Mouse (Mus musculus) gastrocnemius, adult 8-10 months (tissue): ENCODE data around the gene Epn3. TPM values are rescaled to one million over a fixed set of nuclear protein-coding genes. Genes with fewer than 3 reads are reported as not detected.

ENCODE experiments used
- DNase-seq, 2 experiments: peaks; one replicate each; pipeline ENCODE4 v3.0.0; 2022; ENCODE audit warnings: low spot score in 2 of 2
- total RNA-seq, 4 experiments: library from RNA; stranded (reverse); gene quantifications; 2 replicates each; pipeline ENCODE4 v1.2.4; 2022

Gene Epn3
- total RNA-seq, 4 experiments from 2014 or later, result 0.11 TPM; not detected in 3

DNA sequence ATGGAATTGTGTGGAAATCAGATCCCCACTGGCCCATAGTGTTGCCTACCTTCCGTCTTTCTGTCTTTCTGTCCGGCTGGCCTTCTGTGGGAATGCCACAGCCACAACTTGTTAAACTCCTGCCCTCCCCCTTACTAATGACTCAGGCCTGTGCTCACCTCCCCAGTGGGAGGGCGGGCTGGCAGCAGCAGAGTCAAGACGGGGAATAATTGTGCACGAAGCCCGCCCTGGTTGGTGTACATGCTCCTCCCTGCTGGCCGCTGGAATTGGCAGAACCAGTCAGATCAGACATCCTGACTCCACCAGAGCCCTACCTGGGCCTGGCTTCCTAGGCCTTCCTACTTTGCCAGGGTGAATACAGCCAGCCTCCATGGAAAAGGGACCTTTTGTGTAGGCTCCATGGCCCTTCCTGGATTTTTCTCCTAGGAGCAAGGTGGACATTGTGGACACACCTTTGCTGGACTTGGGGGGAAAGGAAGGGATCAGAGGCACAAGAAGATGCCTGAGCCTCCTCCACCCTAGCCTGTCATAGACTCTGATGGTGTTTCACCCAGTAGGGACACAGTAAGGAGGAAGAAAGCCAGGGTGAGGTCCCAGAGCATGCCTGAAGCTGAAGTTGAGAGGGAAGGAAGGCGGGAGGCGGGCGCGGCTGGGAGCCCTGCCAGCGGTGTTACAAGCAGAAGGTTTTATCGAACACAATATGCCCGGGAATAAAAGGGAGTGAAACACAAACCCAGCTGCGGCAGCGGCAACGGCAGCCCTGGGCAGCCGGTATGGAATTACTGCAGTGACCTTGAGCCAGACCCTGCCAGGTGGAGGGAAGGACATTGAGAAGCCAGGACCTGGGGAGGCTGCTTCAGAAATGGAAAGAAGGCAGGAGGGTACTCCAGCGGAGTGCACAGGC, 1.4 kb downstream of the Epn3 start:
- peak in 1 of 2 experiments; percentile 28 for DNase-seq

DNA sequence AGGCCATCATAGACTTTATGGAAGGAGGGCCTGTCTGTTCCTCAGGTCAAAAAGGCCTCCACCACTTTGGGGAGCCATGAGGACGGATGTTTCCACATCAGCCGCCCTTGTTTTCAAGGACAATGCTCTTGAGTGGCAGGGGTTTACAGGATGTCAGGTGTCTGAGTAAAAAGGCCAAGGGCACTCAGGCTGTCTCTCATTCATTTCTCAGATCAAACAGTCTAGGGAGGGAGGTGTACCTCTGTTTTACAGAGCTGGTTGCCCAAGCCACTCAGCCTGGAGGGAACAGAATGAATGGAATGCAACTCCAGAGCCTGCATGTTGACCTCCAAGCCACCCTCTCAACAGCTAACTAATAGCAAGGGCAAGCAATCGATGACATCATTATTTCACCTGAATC, 4.4 kb downstream of the Epn3 start:
- DNase-seq, result no peak

DNA sequence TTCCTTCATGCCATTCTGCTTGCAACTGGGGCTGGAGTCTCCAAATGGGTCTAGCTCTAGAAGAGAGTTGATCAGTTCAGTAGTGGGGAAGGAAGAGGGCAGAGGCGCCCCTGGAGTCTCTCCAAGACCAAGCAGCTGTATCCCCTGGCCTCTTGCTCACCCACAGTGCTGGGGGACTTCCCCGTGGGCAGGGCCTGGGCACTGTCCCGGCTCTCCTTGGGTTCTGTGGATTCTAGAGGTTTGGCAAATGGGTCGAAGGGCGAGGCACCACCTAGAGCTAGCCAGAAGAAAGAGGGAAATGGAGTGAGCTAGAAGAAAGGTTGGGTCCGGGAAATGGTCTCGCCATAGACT, 8.1 kb downstream of the Epn3 start:
- no peak for DNase-seq

DNA sequence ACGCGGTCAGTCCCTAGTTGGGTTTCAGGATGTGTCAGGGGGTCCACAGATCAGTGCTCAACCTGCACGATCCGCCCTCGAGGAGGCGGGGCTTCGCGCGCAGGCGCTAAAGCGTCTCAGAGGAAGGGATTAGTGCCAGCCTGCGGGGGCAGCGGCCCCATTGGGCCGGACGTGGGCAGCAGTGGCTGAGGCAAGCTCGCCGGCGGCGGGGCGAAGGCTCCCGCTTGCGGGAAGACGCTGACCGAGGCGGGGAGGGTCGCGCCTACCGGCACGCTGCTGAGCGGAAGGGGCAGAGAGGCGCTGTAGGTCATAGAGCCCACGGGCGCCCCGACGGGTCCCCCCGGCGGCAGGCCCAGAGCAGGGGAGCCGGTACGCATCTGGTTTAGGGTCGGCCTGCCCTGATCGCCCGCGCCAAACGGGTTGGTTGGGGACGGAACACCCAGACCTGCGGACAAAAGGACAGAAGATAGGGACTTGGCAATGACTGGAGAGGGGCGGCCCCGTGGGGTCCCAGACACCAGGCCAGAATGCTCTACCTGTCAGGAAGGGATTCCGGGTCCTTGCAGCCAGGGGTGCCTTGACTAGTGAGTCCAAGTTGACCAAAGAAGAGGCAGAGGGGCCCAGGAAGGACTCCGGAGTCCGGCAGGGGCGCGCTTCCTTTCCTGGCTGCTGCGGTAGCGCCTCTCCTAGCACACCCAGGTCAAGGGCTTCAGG, 8.6 kb downstream of the Epn3 start:
- no peak for DNase-seq

GRCm38 (mm10) chr11:94489745-94490144, 10.0 kb downstream of the Epn3 start:
- no peak for DNase-seq

- no peak for DNase-seq
Observed at GRCm38 (mm10) chr11:94488767-94489533, 10.8 kb downstream of the Epn3 start.

GRCm38 (mm10) chr11:94486001-94486400, 13.8 kb downstream of the Epn3 start, which contains the start of gene Spata20:
Spata20 (minus strand) TSS chr11:94486179.
- DNase-seq, result peak; percentile 63 to 72

DNA sequence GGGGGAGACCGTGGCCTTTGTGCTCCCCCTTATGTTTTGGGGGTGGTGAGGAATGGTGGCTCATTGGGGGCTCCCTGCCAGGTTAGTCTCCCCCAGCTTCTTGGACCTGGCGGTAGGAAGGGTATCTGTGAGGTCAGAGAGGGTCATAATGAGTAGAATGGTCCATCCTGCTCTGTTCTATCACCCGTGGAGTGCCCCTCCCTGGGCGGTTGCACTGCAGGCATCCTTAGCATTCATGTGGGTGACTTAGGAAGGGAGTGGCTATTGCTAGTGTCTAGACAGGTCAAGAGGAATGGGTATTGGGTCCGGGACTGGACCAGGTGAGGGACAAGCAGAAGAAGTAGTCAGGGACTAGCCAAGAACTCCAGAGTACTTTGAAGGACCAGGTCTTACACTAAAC, 14.6 kb downstream of the Epn3 start:
- no peak for DNase-seq

- no peak for DNase-seq
Observed at GRCm38 (mm10) chr11:94484636-94485035, 15.1 kb downstream of the Epn3 start.

- no peak for DNase-seq
Observed at GRCm38 (mm10) chr11:94483921-94484320, 15.9 kb downstream of the Epn3 start.

GRCm38 (mm10) chr11:94483436-94483835, 16.3 kb downstream of the Epn3 start:
- DNase-seq, result no peak

DNA sequence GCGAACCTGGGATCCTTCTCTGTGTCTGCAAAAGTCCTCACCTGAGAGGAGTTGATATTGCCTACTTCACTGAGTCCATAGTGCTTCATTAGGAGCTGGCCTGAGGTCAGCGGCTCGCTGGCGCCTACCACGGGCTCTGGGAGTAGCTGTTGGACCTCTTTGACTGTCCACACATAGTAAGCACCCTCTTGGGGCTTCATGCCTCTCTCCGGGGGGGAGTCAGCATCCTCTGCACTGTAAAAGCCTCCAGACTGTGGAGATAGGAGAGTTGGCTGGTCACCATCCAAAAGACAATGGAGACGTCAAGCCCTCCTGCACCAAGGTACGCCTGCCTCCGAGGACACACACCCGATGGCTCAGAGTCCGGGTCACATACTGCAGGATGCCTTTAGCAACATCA, 17.0 kb downstream of the Epn3 start:
- DNase-seq, result no peak

- DNase-seq, result no peak
Observed at GRCm38 (mm10) chr11:94481963-94482362, 17.8 kb downstream of the Epn3 start.

DNA sequence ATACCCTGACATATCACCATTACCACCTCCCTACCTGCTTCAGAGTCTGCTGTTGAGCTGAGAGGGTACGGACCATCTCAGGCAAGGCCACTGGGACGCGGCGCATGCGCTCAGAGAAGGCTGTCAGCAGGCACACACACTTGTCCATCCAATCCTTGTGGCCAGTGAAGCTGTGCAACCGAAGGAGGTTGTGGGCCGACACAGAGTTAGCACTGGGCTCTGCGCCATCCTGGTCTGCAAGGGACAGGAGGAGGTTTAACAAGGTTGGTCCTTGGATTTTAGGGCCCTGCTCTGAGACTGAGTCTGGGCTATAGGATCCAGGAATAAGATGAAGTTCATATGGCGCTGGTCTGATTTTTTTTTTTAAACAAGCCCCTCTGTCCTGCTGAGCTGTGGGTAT, 19.4 kb downstream of the Epn3 start:
- no peak for DNase-seq

DNA sequence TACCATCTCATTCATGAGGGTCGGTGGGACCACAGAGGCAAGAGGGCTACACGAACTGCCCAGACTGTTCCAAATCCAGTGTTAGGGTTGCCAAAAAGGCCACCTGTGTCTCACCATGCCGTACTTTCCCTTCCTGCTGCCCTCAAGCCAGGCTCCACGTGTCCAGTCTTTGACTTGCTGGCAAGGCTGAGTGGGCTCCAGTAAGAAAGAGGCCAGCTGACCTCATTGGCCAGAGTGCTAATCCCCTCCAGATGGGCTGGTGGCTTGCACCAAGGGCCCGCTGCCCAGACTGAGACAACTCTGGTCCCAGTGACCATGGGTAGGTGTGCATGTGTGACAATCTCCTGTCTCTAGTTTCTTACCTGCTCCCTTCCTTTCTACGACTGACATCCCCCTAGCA, 22.1 kb downstream of the Epn3 start:
- DNase-seq, result no peak

DNA sequence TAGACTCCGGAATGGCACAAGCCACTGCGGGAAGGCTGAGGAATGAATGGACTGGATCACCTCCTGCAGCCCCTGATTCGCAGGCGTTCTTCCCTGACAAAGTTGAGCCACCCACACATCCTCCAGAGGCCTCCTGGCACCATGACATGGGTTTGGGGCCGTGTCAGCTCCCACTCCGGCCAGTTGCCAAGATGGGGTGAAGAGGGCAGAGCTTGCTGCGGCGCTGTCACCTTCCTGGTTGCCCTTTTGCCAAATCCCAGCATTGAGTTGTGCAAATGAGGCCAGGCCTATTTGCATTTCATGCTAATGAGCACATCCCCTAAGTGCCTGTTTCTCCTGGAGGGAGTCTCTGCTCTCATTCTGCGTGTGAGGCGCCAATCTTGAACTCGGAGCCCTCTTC, 24.1 kb downstream of the Epn3 start:
- DNase-seq, result no peak

DNA sequence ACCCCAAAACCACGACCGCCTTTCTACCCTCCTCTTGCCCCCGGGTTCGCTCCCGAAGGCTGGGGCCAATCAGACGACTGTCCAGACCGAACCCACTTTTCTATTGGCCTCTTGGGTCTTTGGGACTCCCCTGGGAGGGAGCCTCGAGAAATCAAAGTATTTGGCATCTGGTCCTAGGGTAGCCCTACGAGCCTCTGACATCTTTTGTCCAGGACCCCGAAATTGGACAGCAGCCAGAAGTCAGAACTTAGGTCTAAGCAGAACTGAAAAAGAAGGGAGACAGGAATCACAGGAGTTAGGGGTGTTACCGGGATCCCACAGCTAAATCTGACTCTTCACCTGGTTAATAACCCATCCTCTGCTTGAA, 25.2 kb downstream of the Epn3 start:
- no peak for DNase-seq

DNA sequence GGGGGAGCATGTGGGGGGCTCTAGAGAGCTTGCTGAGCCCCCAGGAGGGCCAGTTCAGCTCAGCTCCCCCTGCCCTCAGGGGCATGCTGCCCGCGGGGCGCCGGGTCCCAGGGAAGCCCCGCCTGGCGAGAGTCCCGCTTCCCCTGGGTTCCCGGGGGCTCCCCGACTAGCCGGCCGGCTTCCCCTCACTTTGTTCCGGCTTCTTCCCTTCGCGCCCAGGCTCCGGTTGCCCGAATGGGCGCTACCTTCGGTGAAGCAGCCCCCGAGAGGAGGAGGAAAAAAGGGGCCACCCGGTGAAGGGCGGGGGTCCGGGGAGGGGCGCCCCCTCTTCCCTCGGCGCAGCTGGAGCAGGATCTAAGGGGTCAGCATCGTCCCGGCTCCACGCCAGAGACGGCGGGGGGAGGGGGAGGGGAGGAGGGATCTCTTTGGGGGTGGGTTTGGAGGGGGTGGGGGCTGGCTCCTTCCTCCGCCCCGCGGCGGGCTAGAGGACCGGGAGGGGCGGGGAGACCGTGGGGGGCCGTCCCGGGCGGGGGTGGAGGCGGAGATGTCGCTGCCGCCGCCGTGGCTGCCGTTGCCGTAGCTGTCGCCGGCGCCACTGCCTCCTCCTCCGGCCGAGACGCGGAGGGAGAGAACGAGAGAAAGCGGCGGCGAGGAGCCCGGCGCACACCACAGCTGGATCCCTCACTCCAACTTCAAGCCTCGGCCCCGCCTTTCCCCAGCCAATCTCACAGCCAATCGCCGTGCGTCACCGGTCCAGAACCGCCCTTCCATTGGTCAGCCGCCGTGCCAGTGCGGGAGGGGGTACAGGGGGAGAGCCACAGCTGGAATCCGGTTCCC, 25.8 kb downstream of the Epn3 start, which contains the start of gene Cacna1g:
Gene Cacna1g, minus strand, starts transcription at position 492 of the 837 bp plus-strand sequence.
- peak; percentile 66 to 76 for DNase-seq

DNA sequence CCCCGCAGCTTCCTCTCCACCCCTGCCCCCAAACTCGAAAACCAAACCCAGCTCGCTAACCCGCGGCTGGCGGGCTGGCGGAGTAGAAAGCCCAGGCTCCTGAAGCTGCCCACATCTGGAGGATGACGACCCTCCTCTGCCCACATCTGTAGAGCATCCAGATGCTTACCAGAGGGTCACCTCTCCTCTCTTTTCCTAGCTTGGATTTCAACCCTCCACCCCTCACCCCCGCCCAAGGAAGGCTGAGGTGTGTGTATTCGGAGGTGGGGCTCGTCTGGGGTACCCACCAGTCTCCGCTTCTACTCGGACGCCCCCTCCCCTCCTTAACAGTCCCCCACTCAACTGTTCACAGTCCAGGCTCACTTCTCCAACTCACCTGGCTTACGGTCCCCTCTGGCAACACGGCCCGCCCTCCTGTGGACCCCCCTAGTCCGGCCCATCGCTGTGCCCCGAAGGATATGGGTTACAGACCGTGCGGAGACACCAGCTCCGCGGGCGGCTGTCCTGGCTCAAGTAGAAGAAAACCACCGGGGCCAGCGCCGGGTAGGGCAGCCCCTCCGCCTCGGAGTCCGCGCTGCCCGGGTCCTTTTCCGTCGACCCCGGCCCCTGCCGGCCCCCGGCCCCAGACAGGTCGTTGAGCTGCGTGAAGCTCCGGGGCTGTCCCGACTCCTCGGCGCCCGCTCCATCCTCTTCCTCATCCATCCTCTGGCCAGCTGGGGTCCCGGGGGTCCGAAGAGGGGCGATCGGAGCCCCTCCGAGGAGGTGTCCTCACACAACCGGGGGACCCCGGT, 26.7 kb downstream of the Epn3 start:
- DNase-seq, result no peak

DNA sequence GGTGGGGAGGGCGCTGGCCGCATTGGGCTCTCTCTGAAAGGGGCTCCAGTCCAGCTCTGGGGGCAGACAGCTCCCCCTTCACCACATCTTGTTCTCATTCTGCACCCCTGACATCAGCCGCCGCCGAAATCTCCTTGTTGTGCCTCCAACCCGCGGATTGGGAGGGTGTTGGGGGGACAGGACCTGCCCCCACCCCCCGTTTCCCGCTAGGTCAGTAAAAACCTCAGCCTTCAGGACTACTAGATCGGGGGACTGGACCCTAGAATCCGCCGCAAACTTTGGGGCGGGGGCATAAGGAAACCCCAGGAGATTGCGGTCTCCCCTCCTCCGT, 27.2 kb downstream of the Epn3 start:
- no peak for DNase-seq
